Mouse (Mus musculus): Measurements from ENCODE around the gene Med22. TPM values are rescaled to one million over a fixed set of nuclear protein-coding genes. Genes with fewer than 3 reads are reported as not detected.

Med22 gene
- total and polyA plus RNA-seq, 3 experiments: 79.0 to 90.1 TPM; not detected in 1

- Histone ChIP-seq H3K27ac (ENCODE audit: control insufficient read depth, low read depth, low read length) (no peak overlapping the region), H3K4me1 (ENCODE audit: control insufficient read depth in 1 of 2, insufficient read depth in 2 of 2, low read length in 2 of 2) (no peaks in the 10 kb centered on the region), H3K79me2 (ENCODE audit: control insufficient read depth, insufficient read depth, low read length, poor library complexity) (no peaks in the 10 kb centered on the region), H3K27me3 (ENCODE audit: control insufficient read depth in 1 of 2, insufficient read depth in 2 of 2, low read length in 2 of 2) (no peaks in the 10 kb centered on the region), H3K4me3 (ENCODE audit: control insufficient read depth in 1 of 2, insufficient read depth in 1 of 2, low read depth in 2 of 2, low read length in 2 of 2) (no peak overlapping the region), H3K9ac (ENCODE audit: control insufficient read depth, low read depth, low read length, poor library complexity, severe bottlenecking) (no peak overlapping the region), H3K9me3 (replicated peaks; ENCODE audit: insufficient read depth, low read length) (no peaks in the 10 kb centered on the region), H3K36me3 (ENCODE audit: control insufficient read depth in 1 of 2, insufficient read depth in 2 of 2, low read length in 2 of 2) (peaks cover 0 to 12% of the 10 kb centered on the region in 2 experiments; a peak in 2 of 4 replicates)
- no peak for DNase-seq (ENCODE audit: low read depth, low spot score)
- TF ChIP-seq HCFC1 (IDR thresholded peaks at IDR 0.05; ENCODE audit: low read depth, low read length) (no peak), SMC3 (IDR thresholded peaks at IDR 0.05; ENCODE audit: low read depth, low read length) (no peak), RAD21 (IDR thresholded peaks at IDR 0.05; ENCODE audit: low read depth, low read length) (no peak), GABPA (IDR thresholded peaks at IDR 0.05; ENCODE audit: low read depth, low read length) (no peak), CHD1 (IDR thresholded peaks at IDR 0.05; ENCODE audit: low read depth, low read length) (no peak), CHD2 (IDR thresholded peaks at IDR 0.05; ENCODE audit: low read length) (no peak), POLR2AphosphoS5 (IDR thresholded peaks at IDR 0.05; ENCODE audit: borderline replicate concordance, low read depth, low read length) (no peak), BHLHE40 (IDR thresholded peaks at IDR 0.05; ENCODE audit: borderline replicate concordance, low read depth, low read length) (no peak), TAL1 (IDR thresholded peaks at IDR 0.05; ENCODE audit: low read length) (no peak), RCOR1 (IDR thresholded peaks at IDR 0.05; ENCODE audit: low read depth, low read length) (no peak), ZNF384 (IDR thresholded peaks at IDR 0.05; ENCODE audit: low read depth, low read length) (no peak), NELFE (IDR thresholded peaks at IDR 0.05; ENCODE audit: low read depth, low read length) (no peak), MAFK (IDR thresholded peaks at IDR 0.05; ENCODE audit: borderline replicate concordance, low read depth, low read length) (no peak), ELF1 (IDR thresholded peaks at IDR 0.05; ENCODE audit: low read depth, low read length) (no peak)
Measured at GRCm38 (mm10) chr2:26952193-26952592, 41.7 kb upstream of the Med22 start.

- Histone ChIP-seq H3K9ac (ENCODE audit: control insufficient read depth, low read depth, low read length, poor library complexity, severe bottlenecking) (no peak overlapping the region), H3K4me3 (ENCODE audit: control insufficient read depth in 1 of 2, insufficient read depth in 1 of 2, low read depth in 2 of 2, low read length in 2 of 2) (no peak overlapping the region), H3K27me3 (ENCODE audit: control insufficient read depth in 1 of 2, insufficient read depth in 2 of 2, low read length in 2 of 2) (no peaks in the 10 kb centered on the region), H3K4me1 (ENCODE audit: control insufficient read depth in 1 of 2, insufficient read depth in 2 of 2, low read length in 2 of 2) (no peaks in the 10 kb centered on the region), H3K9me3 (replicated peaks; ENCODE audit: insufficient read depth, low read length) (no peaks in the 10 kb centered on the region), H3K79me2 (ENCODE audit: control insufficient read depth, insufficient read depth, low read length, poor library complexity) (no peaks in the 10 kb centered on the region), H3K27ac (ENCODE audit: control insufficient read depth, low read depth, low read length) (no peak overlapping the region), H3K36me3 (ENCODE audit: control insufficient read depth in 1 of 2, insufficient read depth in 2 of 2, low read length in 2 of 2) (peaks cover 0 to 9% of the 10 kb centered on the region in 2 experiments; a peak in 2 of 4 replicates)
- no peak for TF ChIP-seq ELF1 (IDR thresholded peaks at IDR 0.05; ENCODE audit: low read depth, low read length)
- TF ChIP-seq NRF1 (IDR thresholded peaks at IDR 0.05; ENCODE audit: insufficient read depth, low read depth, low read length, poor library complexity, severe bottlenecking): no peak
- TF ChIP-seq ZNF384 (IDR thresholded peaks at IDR 0.05; ENCODE audit: low read depth, low read length): no peak
- no peak for TF ChIP-seq TBP (IDR thresholded peaks at IDR 0.05; ENCODE audit: low read depth, low read length)
- no peak for TF ChIP-seq MYB (IDR thresholded peaks at IDR 0.05; ENCODE audit: low read depth, low read length)
- TF ChIP-seq NELFE (IDR thresholded peaks at IDR 0.05; ENCODE audit: low read depth, low read length): no peak
- no peak for TF ChIP-seq TCF12 (IDR thresholded peaks at IDR 0.05; ENCODE audit: low read depth, low read length)
- TF ChIP-seq ETS1 (IDR thresholded peaks at IDR 0.05; ENCODE audit: low read depth, low read length): no peak
- no peak for TF ChIP-seq SIN3A (IDR thresholded peaks at IDR 0.05; ENCODE audit: low read length)
- TF ChIP-seq E2F4 (IDR thresholded peaks at IDR 0.05; ENCODE audit: borderline replicate concordance, low read depth, low read length): no peak
- DNase-seq (ENCODE audit: low read depth, low spot score): no peak
Measured at GRCm38 (mm10) chr2:26951346-26951905, 40.9 kb upstream of the Med22 start.
